Comparison of ENCODE assay signal across 8 mouse cellular contexts in the genomic region with DNA sequence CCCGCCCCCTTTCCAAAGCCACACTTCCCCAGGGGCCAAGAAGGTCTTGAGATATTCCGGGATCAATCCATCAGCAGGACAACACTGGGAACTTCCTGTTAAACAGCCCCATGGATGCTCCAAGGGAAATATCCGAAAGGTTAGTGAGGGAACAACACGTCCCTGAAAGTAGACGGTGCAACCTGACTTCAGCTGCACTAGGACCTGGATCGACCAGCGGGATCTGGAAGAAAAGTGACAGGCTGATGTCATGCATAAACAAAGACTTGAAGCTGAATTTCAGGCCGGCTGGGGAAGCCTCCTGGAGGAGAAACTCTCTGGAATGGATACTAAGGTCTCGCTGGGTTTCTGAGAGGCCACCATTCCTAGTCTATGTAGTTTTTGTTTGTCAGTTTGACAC. TPM values are rescaled to one million over a fixed set of nuclear protein-coding genes. Genes with fewer than 3 reads are reported as not detected.
DNase-seq lines count a peak whose midpoint lies in the region; ATAC-seq and TF ChIP-seq lines count a peak whose summit lies in the region.

No protein-coding gene starts in this region.

- H3K36me3 ChIP-seq in heart, postnatal 0 days (replicated peaks; ENCODE audit: control insufficient read depth, insufficient read depth, low read length): no peaks in the 10 kb centered on the region
- H3K36me3 ChIP-seq in thymus, adult 2 months (ENCODE audit: control insufficient read depth, insufficient read depth, low read length): no peaks in the 10 kb centered on the region
- no peaks in the 10 kb centered on the region for H3K36me3 ChIP-seq in hindbrain, embryonic 15.5 days
- H3K36me3 ChIP-seq in midbrain, embryonic 14.5 days (ENCODE audit: control insufficient read depth, insufficient read depth, low read length): no peaks in the 10 kb centered on the region

- peaks cover 16% of the 10 kb centered on the region; the same call in 1 of the 2 replicates for H3K4me1 ChIP-seq in heart, postnatal 0 days (ENCODE audit: control insufficient read depth, insufficient read depth)
- peaks cover 22% of the 10 kb centered on the region for H3K4me1 ChIP-seq in thymus, adult 2 months (replicated peaks; ENCODE audit: control insufficient read depth, insufficient read depth, low read length)
- peaks cover 37% of the 10 kb centered on the region for H3K4me1 ChIP-seq in hindbrain, embryonic 15.5 days (replicated peaks)
- peaks cover 26% of the 10 kb centered on the region for H3K4me1 ChIP-seq in midbrain, embryonic 14.5 days (ENCODE audit: control insufficient read depth, insufficient read depth, low read length)

- H3K4me2 ChIP-seq in heart, postnatal 0 days (ENCODE audit: low read depth, low read length): peak overlapping the region; percentile 100
- peak overlapping the region; percentile 85 for H3K4me2 ChIP-seq in hindbrain, embryonic 15.5 days
- H3K4me2 ChIP-seq in midbrain, embryonic 14.5 days (ENCODE audit: low read length): peak overlapping the region; percentile 72

- H3K27me3 ChIP-seq in heart, postnatal 0 days (ENCODE audit: control insufficient read depth, insufficient read depth, low read length): no peaks in the 10 kb centered on the region
- H3K27me3 ChIP-seq in thymus, adult 2 months (ENCODE audit: control insufficient read depth, insufficient read depth, low read length): no peaks in the 10 kb centered on the region
- no peaks in the 10 kb centered on the region for H3K27me3 ChIP-seq in hindbrain, embryonic 15.5 days
- H3K27me3 ChIP-seq in midbrain, embryonic 14.5 days (ENCODE audit: control insufficient read depth, insufficient read depth, low read length): no peaks in the 10 kb centered on the region

- peak overlapping the region; percentile 71; the same call in 1 of the 2 replicates for H3K9ac ChIP-seq in heart, postnatal 0 days (replicated peaks; ENCODE audit: low read depth, low read length)
- peak overlapping the region; percentile 75; the same call in 1 of the 2 replicates for H3K9ac ChIP-seq in hindbrain, embryonic 15.5 days
- H3K9ac ChIP-seq in midbrain, embryonic 14.5 days (replicated peaks; ENCODE audit: low read length): peak overlapping the region; percentile 76

- H3K27ac ChIP-seq in heart, postnatal 0 days (ENCODE audit: low read depth): peak overlapping the region; percentile 69; the same call in 1 of the 2 replicates
- H3K27ac ChIP-seq in thymus, adult 2 months (ENCODE audit: control insufficient read depth, insufficient read depth, low read length): no peak overlapping the region
- peak overlapping the region; percentile 95 for H3K27ac ChIP-seq in hindbrain, embryonic 15.5 days (replicated peaks)
- H3K27ac ChIP-seq in midbrain, embryonic 14.5 days (replicated peaks; ENCODE audit: low read depth, low read length): peak overlapping the region; percentile 90

- peak; percentile 42; the same call in 1 of the 2 replicates for ATAC-seq in heart, postnatal 0 days (ENCODE audit: insufficient read depth, low read depth)
- peak; percentile 49 for ATAC-seq in hindbrain, embryonic 15.5 days (ENCODE audit: low FRiP score, low read depth)
- peak; percentile 53 for ATAC-seq in midbrain, embryonic 14.5 days (ENCODE audit: low FRiP score, low TSS enrichment)

- DNase-seq in heart, postnatal 0 days (ENCODE audit: low spot score): peak; percentile 50
- DNase-seq in heart, adult 11 months: no peak
- no peak for DNase-seq in thymus, adult 2 months
- no peak for DNase-seq in thymus, adult 18-20 months
- no peak for DNase-seq in midbrain, embryonic 14.5 days
- no peak for DNase-seq in Muller cell, postnatal 12 days (ENCODE audit: inconsistent ontology term)
- no peak for DNase-seq in spleen, adult 12 weeks (ENCODE audit: low spot score)

- no peak for TF ChIP-seq POLR2A in thymus, adult 2 months (IDR thresholded peaks at IDR 0.05; ENCODE audit: control insufficient read depth, extremely low read depth, insufficient read depth, low read length, poor library complexity)

- TF ChIP-seq CTCF in heart, postnatal 0 days (IDR thresholded peaks at IDR 0.05; ENCODE audit: low read depth): no peak
- no peak for TF ChIP-seq CTCF in thymus, adult 2 months (IDR thresholded peaks at IDR 0.05; ENCODE audit: borderline replicate concordance, control insufficient read depth, extremely low read depth, insufficient read depth, low read length, poor library complexity)

- no peak for TF ChIP-seq EP300 in heart, postnatal 0 days (IDR thresholded peaks at IDR 0.05; ENCODE audit: low read depth)

- H3K4me3 ChIP-seq in heart, postnatal 0 days (ENCODE audit: low read depth, low read length): peak overlapping the region; percentile 79
- peak overlapping the region; percentile 72 for H3K4me3 ChIP-seq in thymus, adult 2 months (ENCODE audit: control insufficient read depth, insufficient read depth, low read length)
- peak overlapping the region; percentile 76 for H3K4me3 ChIP-seq in hindbrain, embryonic 15.5 days
- peak overlapping the region; percentile 66 for H3K4me3 ChIP-seq in midbrain, embryonic 14.5 days (replicated peaks; ENCODE audit: low read depth, low read length)

- WGBS in heart, postnatal 0 days: 5% methylated on average over 9 of the region's 9 CpGs
- WGBS in thymus, adult 2 months: 23% methylated on average over 9 of the region's 9 CpGs
- 1% methylated on average over 9 of the region's 9 CpGs for WGBS in hindbrain, embryonic 15.5 days
- WGBS in midbrain, embryonic 14.5 days: 3% methylated on average over 9 of the region's 9 CpGs

- H3K9me3 ChIP-seq in heart, postnatal 0 days (replicated peaks; ENCODE audit: control insufficient read depth, low read length): no peaks in the 10 kb centered on the region
- H3K9me3 ChIP-seq in hindbrain, embryonic 15.5 days: no peaks in the 10 kb centered on the region
- no peaks in the 10 kb centered on the region for H3K9me3 ChIP-seq in midbrain, embryonic 14.5 days (ENCODE audit: control insufficient read depth, low read length)

RNA-seq across cellular contexts. Expression of a gene that starts 0.5 kb away (rescaled TPM):
- 9.7 and 13.4 TPM in 2 replicates for total RNA-seq in heart, postnatal 0 days (2014; rRNA removed; ENCODE audit: low replicate concordance)
- polyA plus RNA-seq in heart, postnatal 0 days (2015; fragmentation: Nextera tagmentation; extraction: Ambion mirVana): 1.6 TPM in 2 replicates
- 219 and 378 TPM in 2 replicates for polyA plus RNA-seq in thymus, adult 2 months (2012; rRNA removed)
- polyA plus RNA-seq in hindbrain, embryonic 15.5 days (2015; fragmentation: Nextera tagmentation; extraction: Ambion mirVana): 17.0 and 21.2 TPM in 2 replicates
- 17.1 and 28.0 TPM in 2 replicates for polyA plus RNA-seq in midbrain, embryonic 14.5 days (2014; fragmentation: Nextera tagmentation; extraction: Ambion mirVana)

RNA-seq across cellular contexts. Expression of a gene that starts 39.3 kb away (rescaled TPM):
- total RNA-seq in heart, postnatal 0 days (2014; rRNA removed; ENCODE audit: low replicate concordance): 17.9 and 19.6 TPM in 2 replicates
- polyA plus RNA-seq in heart, postnatal 0 days (2015; fragmentation: Nextera tagmentation; extraction: Ambion mirVana): 9.2 and 9.5 TPM in 2 replicates
- 10.8 and 16.6 TPM in 2 replicates for polyA plus RNA-seq in thymus, adult 2 months (2012; rRNA removed)
- 43.4 and 44.4 TPM in 2 replicates for polyA plus RNA-seq in hindbrain, embryonic 15.5 days (2015; fragmentation: Nextera tagmentation; extraction: Ambion mirVana)
- polyA plus RNA-seq in midbrain, embryonic 14.5 days (2014; fragmentation: Nextera tagmentation; extraction: Ambion mirVana): 42.1 and 50.3 TPM in 2 replicates
